Mouse (Mus musculus): ENCODE measurements at regions not wholly inside any gene's neighbourhood (a gene's known extent, or its start where the extent isn't known, plus 50 kb on each side); places are given as distances from the start of the nearest gene placed in this dataset.

- ATAC-seq (peak; percentile 64), DNase-seq (no peak)
- no peak for TF ChIP-seq CTCF (IDR thresholded peaks at IDR 0.05; ENCODE audit: low read depth)
- no peak for TF ChIP-seq EP300 (IDR thresholded peaks at IDR 0.05; ENCODE audit: low read depth)
These were observed 76.4 kb upstream of the Cep85l start for GRCm38 (mm10) chr10:53456027-53456713.

GRCm38 (mm10) chr10:53444789-53445188, 65.0 kb upstream of the Cep85l start:
- WGBS (ENCODE audit: insufficient replicate concordance) = 64% methylated on average over 3 of the region's 3 CpGs
- ATAC-seq (no peak), DNase-seq (no peak)
- Histone ChIP-seq H3K9me3 (ENCODE audit: low read length) (no peaks in the 10 kb centered on the region), H3K4me3 (ENCODE audit: low read depth, low read length) (no peak overlapping the region), H3K9ac (replicated peaks) (no peak overlapping the region), H3K27ac (ENCODE audit: low read depth) (no peak overlapping the region), H3K27me3 (ENCODE audit: insufficient read depth, low read length) (no peaks in the 10 kb centered on the region), H3K4me2 (ENCODE audit: low read depth, low read length) (no peak overlapping the region), H3K4me1 (ENCODE audit: insufficient read depth) (no peaks in the 10 kb centered on the region), H3K36me3 (replicated peaks; ENCODE audit: insufficient read depth, low read length) (no peaks in the 10 kb centered on the region)
- no peak for TF ChIP-seq EP300 (IDR thresholded peaks at IDR 0.05; ENCODE audit: low read depth)
- TF ChIP-seq CTCF (IDR thresholded peaks at IDR 0.05; ENCODE audit: low read depth) = no peak

More at GRCm38 (mm10) chr10:53456027-53456713, 76.4 kb upstream of the Cep85l start:
- Histone ChIP-seq H3K36me3 (replicated peaks; ENCODE audit: insufficient read depth, low read length) (no peaks in the 10 kb centered on the region), H3K9me3 (ENCODE audit: low read length) (no peaks in the 10 kb centered on the region), H3K4me1 (ENCODE audit: insufficient read depth) (peaks cover 3% of the 10 kb centered on the region; the same call in 1 of the 2 replicates), H3K27me3 (ENCODE audit: insufficient read depth, low read length) (no peaks in the 10 kb centered on the region), H3K4me3 (ENCODE audit: low read depth, low read length) (no peak overlapping the region), H3K27ac (ENCODE audit: low read depth) (no peak overlapping the region), H3K4me2 (ENCODE audit: low read depth, low read length) (no peak overlapping the region), H3K9ac (replicated peaks) (no peak overlapping the region)
- WGBS (ENCODE audit: insufficient replicate concordance) = 49% methylated on average over 4 of the region's 4 CpGs

GRCm38 (mm10) chr10:53443443-53443842, 63.7 kb upstream of the Cep85l start:
- TF ChIP-seq CTCF (IDR thresholded peaks at IDR 0.05; ENCODE audit: low read depth) (no peak), EP300 (IDR thresholded peaks at IDR 0.05; ENCODE audit: low read depth) (no peak)
- WGBS (ENCODE audit: insufficient replicate concordance) = 74% methylated on average over 1 of the region's 1 CpGs
- no peaks in the 10 kb centered on the region for H3K27me3 ChIP-seq (ENCODE audit: insufficient read depth, low read length)
- H3K4me1 ChIP-seq (ENCODE audit: insufficient read depth) = no peaks in the 10 kb centered on the region
- H3K4me2 ChIP-seq (ENCODE audit: low read depth, low read length) = no peak overlapping the region
- no peak for ATAC-seq
- H3K9me3 ChIP-seq (ENCODE audit: low read length) = no peaks in the 10 kb centered on the region
- H3K9ac ChIP-seq (replicated peaks) = no peak overlapping the region
- no peak overlapping the region for H3K27ac ChIP-seq (ENCODE audit: low read depth)
- no peaks in the 10 kb centered on the region for H3K36me3 ChIP-seq (replicated peaks; ENCODE audit: insufficient read depth, low read length)
- DNase-seq = no peak
- no peak overlapping the region for H3K4me3 ChIP-seq (ENCODE audit: low read depth, low read length)

- Histone ChIP-seq H3K27me3 (ENCODE audit: insufficient read depth, low read length) (no peaks in the 10 kb centered on the region), H3K36me3 (replicated peaks; ENCODE audit: insufficient read depth, low read length) (no peaks in the 10 kb centered on the region), H3K4me2 (ENCODE audit: low read depth, low read length) (no peak overlapping the region), H3K4me1 (ENCODE audit: insufficient read depth) (peaks cover under 1% of the 10 kb centered on the region), H3K27ac (ENCODE audit: low read depth) (no peak overlapping the region), H3K9ac (replicated peaks) (no peak overlapping the region), H3K9me3 (ENCODE audit: low read length) (no peaks in the 10 kb centered on the region), H3K4me3 (ENCODE audit: low read depth, low read length) (no peak overlapping the region)
- no peak for TF ChIP-seq EP300 (IDR thresholded peaks at IDR 0.05; ENCODE audit: low read depth)
- no peak for TF ChIP-seq CTCF (IDR thresholded peaks at IDR 0.05; ENCODE audit: low read depth)
- ATAC-seq (no peak), DNase-seq (no peak)
- 88% methylated on average over 14 of the region's 14 CpGs for WGBS (ENCODE audit: insufficient replicate concordance)
These were observed 63.2 kb upstream of the Cep85l start for GRCm38 (mm10) chr10:53442912-53443311.

- H3K4me1 ChIP-seq (ENCODE audit: insufficient read depth) = peaks cover 15% of the 10 kb centered on the region
- WGBS (ENCODE audit: insufficient replicate concordance) = 75% methylated on average over 1 of the region's 1 CpGs
- H3K4me2 ChIP-seq (ENCODE audit: low read depth, low read length) = no peak overlapping the region
- H3K9me3 ChIP-seq (ENCODE audit: low read length) = no peaks in the 10 kb centered on the region
- no peak overlapping the region for H3K9ac ChIP-seq (replicated peaks)
- DNase-seq (no peak), ATAC-seq (no peak)
- H3K36me3 ChIP-seq (replicated peaks; ENCODE audit: insufficient read depth, low read length) = no peaks in the 10 kb centered on the region
- H3K27me3 ChIP-seq (ENCODE audit: insufficient read depth, low read length) = no peaks in the 10 kb centered on the region
- TF ChIP-seq EP300 (IDR thresholded peaks at IDR 0.05; ENCODE audit: low read depth) (no peak), CTCF (IDR thresholded peaks at IDR 0.05; ENCODE audit: low read depth) (no peak)
- H3K4me3 ChIP-seq (ENCODE audit: low read depth, low read length) = no peak overlapping the region
- no peak overlapping the region for H3K27ac ChIP-seq (ENCODE audit: low read depth)
These were observed 60.5 kb upstream of the Cep85l start for GRCm38 (mm10) chr10:53440251-53440650.

GRCm38 (mm10) chr10:53438388-53438787, 58.6 kb upstream of the Cep85l start:
- no peak for TF ChIP-seq EP300 (IDR thresholded peaks at IDR 0.05; ENCODE audit: low read depth)
- TF ChIP-seq CTCF (IDR thresholded peaks at IDR 0.05; ENCODE audit: low read depth) = no peak
- peaks cover 20% of the 10 kb centered on the region for H3K4me1 ChIP-seq (ENCODE audit: insufficient read depth)
- ATAC-seq (no peak), DNase-seq (no peak)
- no peak overlapping the region for H3K9ac ChIP-seq (replicated peaks)
- H3K4me2 ChIP-seq (ENCODE audit: low read depth, low read length) = no peak overlapping the region
- no peak overlapping the region for H3K27ac ChIP-seq (ENCODE audit: low read depth)
- H3K27me3 ChIP-seq (ENCODE audit: insufficient read depth, low read length) = no peaks in the 10 kb centered on the region
- H3K4me3 ChIP-seq (ENCODE audit: low read depth, low read length) = no peak overlapping the region
- H3K9me3 ChIP-seq (ENCODE audit: low read length) = no peaks in the 10 kb centered on the region
- 42% methylated on average over 4 of the region's 4 CpGs for WGBS (ENCODE audit: insufficient replicate concordance)
- H3K36me3 ChIP-seq (replicated peaks; ENCODE audit: insufficient read depth, low read length) = no peaks in the 10 kb centered on the region
